7 mouse cellular contexts compared by ENCODE assay signal in the genomic region with DNA sequence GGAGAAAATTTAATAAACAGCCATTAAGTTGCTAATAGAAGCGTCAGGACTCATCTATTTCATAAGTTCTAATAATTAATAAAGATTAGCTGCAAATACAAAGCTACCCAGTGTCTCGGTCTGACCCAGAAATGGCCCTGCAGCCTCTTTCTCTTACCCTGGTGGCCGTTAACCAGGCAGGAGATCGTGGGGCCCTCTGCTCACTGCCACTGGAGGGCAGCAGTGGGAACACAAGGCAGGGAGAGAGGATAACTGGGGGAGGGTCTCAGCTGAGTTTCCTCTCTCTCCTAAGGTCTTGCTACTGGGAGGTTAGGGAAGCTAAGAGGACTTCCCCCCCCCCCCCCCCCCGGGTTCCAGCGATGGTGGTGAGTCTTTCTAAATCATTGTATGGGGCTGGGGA.
A peak's percentile ranks its signal among the peaks of the same experiment; 100 is the strongest.
DNase-seq lines count a peak whose midpoint lies in the region; ATAC-seq and TF ChIP-seq lines count a peak whose summit lies in the region.

No protein-coding gene starts in this region.

- TF ChIP-seq POLR2A in MEL (IDR thresholded peaks at IDR 0.05; ENCODE audit: control insufficient read depth in 1 of 2, insufficient read depth in 1 of 2, low read depth in 1 of 2, low read length in 2 of 2, poor library complexity in 1 of 2): no peak
- TF ChIP-seq POLR2A in bone marrow macrophage, adult 2 months (IDR thresholded peaks at IDR 0.05; ENCODE audit: borderline replicate concordance, low read depth, low read length): no peak

- H3K36me3 ChIP-seq in kidney, embryonic 14.5 days (ENCODE audit: control insufficient read depth, insufficient read depth, low read length): no peaks in the 10 kb centered on the region
- no peaks in the 10 kb centered on the region for H3K36me3 ChIP-seq in MEL (ENCODE audit: control insufficient read depth in 1 of 2, insufficient read depth in 2 of 2, low read length in 2 of 2)
- H3K36me3 ChIP-seq in lung, postnatal 0 days (ENCODE audit: insufficient read depth, low read length): no peaks in the 10 kb centered on the region

- peak; percentile 29 for DNase-seq in kidney, adult 18-20 months
- no peak for DNase-seq in MEL (ENCODE audit: low read depth, low spot score)
- peak; percentile 28 for DNase-seq in lung, postnatal 0 days (ENCODE audit: low spot score)
- DNase-seq in right cerebral cortex, postnatal 4 days: no peak
- no peak for DNase-seq in left cerebral cortex, adult 18-20 months (ENCODE audit: low spot score in 2 of 2)

- 20% methylated on average over 5 of the region's 6 CpGs for WGBS in kidney, embryonic 14.5 days
- WGBS in lung, postnatal 0 days: 15% methylated on average over 5 of the region's 6 CpGs

- peak; percentile 19 for TF ChIP-seq RAD21 in MEL (IDR thresholded peaks at IDR 0.05; ENCODE audit: low read depth, low read length)

- H3K9me3 ChIP-seq in kidney, embryonic 14.5 days (ENCODE audit: control insufficient read depth, low read length): no peaks in the 10 kb centered on the region
- no peaks in the 10 kb centered on the region for H3K9me3 ChIP-seq in MEL (replicated peaks; ENCODE audit: insufficient read depth, low read length)
- no peaks in the 10 kb centered on the region for H3K9me3 ChIP-seq in lung, postnatal 0 days (ENCODE audit: low read length)

- H3K4me2 ChIP-seq in kidney, embryonic 14.5 days (replicated peaks; ENCODE audit: low read depth, low read length): no peak overlapping the region
- H3K4me2 ChIP-seq in lung, postnatal 0 days (replicated peaks; ENCODE audit: low read depth, low read length): no peak overlapping the region

- no peak overlapping the region for H3K9ac ChIP-seq in kidney, embryonic 14.5 days (ENCODE audit: low read depth, low read length)
- no peak overlapping the region for H3K9ac ChIP-seq in MEL (ENCODE audit: control insufficient read depth, low read depth, low read length, poor library complexity, severe bottlenecking)
- H3K9ac ChIP-seq in lung, postnatal 0 days (replicated peaks; ENCODE audit: low read depth): no peak overlapping the region

- H3K4me1 ChIP-seq in kidney, embryonic 14.5 days (ENCODE audit: control insufficient read depth, insufficient read depth, low read length): peaks cover 5% of the 10 kb centered on the region; the same call in 1 of the 2 replicates
- H3K4me1 ChIP-seq in MEL (ENCODE audit: control insufficient read depth in 1 of 2, insufficient read depth in 2 of 2, low read length in 2 of 2): no peaks in the 10 kb centered on the region
- H3K4me1 ChIP-seq in bone marrow macrophage, adult 2 months (ENCODE audit: control insufficient read depth, insufficient read depth, low read length): no peaks in the 10 kb centered on the region
- H3K4me1 ChIP-seq in lung, postnatal 0 days (ENCODE audit: insufficient read depth, low read depth, low read length): no peaks in the 10 kb centered on the region

- no peaks in the 10 kb centered on the region for H3K79me2 ChIP-seq in MEL (ENCODE audit: control insufficient read depth, insufficient read depth, low read length, poor library complexity)

- no peak for ATAC-seq in kidney, embryonic 14.5 days (ENCODE audit: low FRiP score, low TSS enrichment)
- ATAC-seq in lung, postnatal 0 days: no peak

- TF ChIP-seq EP300 in MEL (IDR thresholded peaks at IDR 0.05; ENCODE audit: low read depth in 1 of 2, low read length in 2 of 2): no peak
- TF ChIP-seq EP300 in lung, postnatal 0 days (IDR thresholded peaks at IDR 0.05): no peak

- no peak overlapping the region for H3K27ac ChIP-seq in kidney, embryonic 14.5 days (ENCODE audit: low read depth, low read length)
- no peak overlapping the region for H3K27ac ChIP-seq in MEL (ENCODE audit: control insufficient read depth, low read depth, low read length)
- no peak overlapping the region for H3K27ac ChIP-seq in bone marrow macrophage, adult 2 months (ENCODE audit: insufficient read depth, low read depth, low read length)
- no peak overlapping the region for H3K27ac ChIP-seq in lung, postnatal 0 days (ENCODE audit: low read length)

- peak; percentile 19 to 73 (median 52); a peak in 5 of 6 replicates for TF ChIP-seq CTCF in MEL (IDR thresholded peaks at IDR 0.05 in 2 of 3, conservative IDR thresholded peaks at IDR 0.05 in 1 of 3; ENCODE audit: control insufficient read depth in 1 of 3, insufficient read depth in 1 of 3, low read depth in 2 of 3, low read length in 3 of 3, poor library complexity in 1 of 3, severe bottlenecking in 1 of 3)
- peak; percentile 61 for TF ChIP-seq CTCF in bone marrow macrophage, adult 2 months (IDR thresholded peaks at IDR 0.05; ENCODE audit: low read depth, low read length)
- peak; percentile 87 for TF ChIP-seq CTCF in lung, postnatal 0 days (IDR thresholded peaks at IDR 0.05)

- H3K4me3 ChIP-seq in kidney, embryonic 14.5 days (ENCODE audit: low read length): no peak overlapping the region
- H3K4me3 ChIP-seq in MEL (ENCODE audit: control insufficient read depth in 1 of 2, insufficient read depth in 1 of 2, low read depth in 2 of 2, low read length in 2 of 2): no peak overlapping the region
- no peak overlapping the region for H3K4me3 ChIP-seq in bone marrow macrophage, adult 2 months (ENCODE audit: insufficient read depth, low read length)
- no peak overlapping the region for H3K4me3 ChIP-seq in lung, postnatal 0 days (ENCODE audit: low read depth, low read length)

- H3K27me3 ChIP-seq in kidney, embryonic 14.5 days (ENCODE audit: control insufficient read depth, insufficient read depth, low read length): no peaks in the 10 kb centered on the region
- no peaks in the 10 kb centered on the region for H3K27me3 ChIP-seq in MEL (ENCODE audit: control insufficient read depth in 1 of 2, insufficient read depth in 2 of 2, low read length in 2 of 2)
- H3K27me3 ChIP-seq in lung, postnatal 0 days (replicated peaks; ENCODE audit: insufficient read depth, low read length): no peaks in the 10 kb centered on the region

TF ChIP-seq in MEL, 35 proteins besides CTCF, POLR2A, EP300 and RAD21:
- TF ChIP-seq HCFC1 (IDR thresholded peaks at IDR 0.05; ENCODE audit: low read depth, low read length) (no peak), KAT2A (conservative IDR thresholded peaks at IDR 0.05; ENCODE audit: low read depth, low read length) (no peak), SMC3 (IDR thresholded peaks at IDR 0.05; ENCODE audit: low read depth, low read length) (peak; percentile 60)

Comparison
In these comparisons a context has a peak if more than half of its experiments do, and no peak if none do; other contexts are left out.
1. DNase-seq: peak in kidney, adult 18-20 months (single experiment) and lung, postnatal 0 days (single experiment); none in MEL (single experiment), right cerebral cortex, postnatal 4 days (single experiment) and left cerebral cortex, adult 18-20 months (0 of 2).
2. Peak in every context shown above with its lines, with median percentiles within 50 percentile points of each other: CTCF ChIP-seq.